Mouse (Mus musculus) hindbrain, embryonic 13.5 days (tissue): ENCODE data around the gene Nlrc4. TPM values are rescaled to one million over a fixed set of nuclear protein-coding genes. Genes with fewer than 3 reads are reported as not detected.

ENCODE experiments used
- ATAC-seq: fragments of 200-750 bp; cut with Nextera tagmentation; 2 replicates; pipeline ENCODE4 v1.8.0; 2017; ENCODE audit warnings: moderate TSS enrichment; ENCODE audit not compliant: low FRiP score
- H3K27ac ChIP-seq: fragments of 300-500 bp; sonication (generic); 2 replicates; pipeline ENCODE4 v1.5.1; 2015; ENCODE audit warnings: inconsistent platforms, mild to moderate bottlenecking, moderate library complexity
- H3K27me3 ChIP-seq: fragments of 300-500 bp; sonication (generic); 2 replicates; pipeline ENCODE4 v1.6.1; 2015; ENCODE audit warnings: mild to moderate bottlenecking, inconsistent platforms
- H3K36me3 ChIP-seq: fragments of 300-500 bp; sonication (generic); 2 replicates; pipeline ENCODE4 v1.6.1; 2015; ENCODE audit warnings: mild to moderate bottlenecking, inconsistent platforms
- H3K4me1 ChIP-seq: fragments of 300-500 bp; sonication (generic); replicated peaks from 2 replicates; pipeline ENCODE4 v1.6.1; 2015; ENCODE audit warnings: inconsistent platforms
- H3K4me2 ChIP-seq: fragments of 300-500 bp; sonication (generic); 2 replicates; pipeline ENCODE4 v1.6.1; 2015; ENCODE audit warnings: inconsistent platforms, mild to moderate bottlenecking, moderate library complexity
- H3K4me3 ChIP-seq: fragments of 300-500 bp; sonication (generic); 2 replicates; pipeline ENCODE4 v1.5.1; 2015; ENCODE audit warnings: mild to moderate bottlenecking, inconsistent platforms
- H3K9ac ChIP-seq: fragments of 300-500 bp; sonication (generic); 2 replicates; pipeline ENCODE4 v1.6.1; 2015; ENCODE audit warnings: mild to moderate bottlenecking, inconsistent platforms
- H3K9me3 ChIP-seq: fragments of 300-500 bp; sonication (generic); 2 replicates; pipeline ENCODE4 v1.6.1; 2016; ENCODE audit warnings: inconsistent platforms
- WGBS: fragments of 180-500 bp; shearing (Covaris S2); methylation state at CpG from one replicate; pipeline ENCODE4 v1.1.7; 2015; 5-methylcytosine and 5-hydroxymethylcytosine counted together
- polyA plus RNA-seq: library from polyadenylated mRNA; unstranded; fragments of >200 nt; fragmentation: Nextera tagmentation; extraction: Ambion mirVana; gene quantifications from 2 replicates; pipeline ENCODE4 v1.2.1, GENCODE M21; 2015

Gene Nlrc4
- polyA plus RNA-seq, 1 experiment from 2014 or later = 0.29 TPM

- H3K9me3 ChIP-seq = no peaks in the 10 kb centered on the region
- WGBS = 81% methylated on average over 10 of the region's 10 CpGs
- no peak overlapping the region for H3K4me3 ChIP-seq
- H3K36me3 ChIP-seq = no peaks in the 10 kb centered on the region
- no peak overlapping the region for H3K9ac ChIP-seq
- no peaks in the 10 kb centered on the region for H3K4me1 ChIP-seq
- no peaks in the 10 kb centered on the region for H3K27me3 ChIP-seq
- no peak for ATAC-seq
- no peak overlapping the region for H3K27ac ChIP-seq
- H3K4me2 ChIP-seq = no peak overlapping the region
Measured at GRCm38 (mm10) chr17:74457972-74458677, 817 bp downstream of the Nlrc4 start.

GRCm38 (mm10) chr17:74456825-74457224 lies 2.1 kb downstream of the Nlrc4 start:
- no peaks in the 10 kb centered on the region for H3K36me3 ChIP-seq
- H3K27me3 ChIP-seq = no peaks in the 10 kb centered on the region
- H3K4me3 ChIP-seq = no peak overlapping the region
- H3K9me3 ChIP-seq = no peaks in the 10 kb centered on the region
- no peak overlapping the region for H3K9ac ChIP-seq
- 98% methylated on average over 5 of the region's 5 CpGs for WGBS
- no peaks in the 10 kb centered on the region for H3K4me1 ChIP-seq
- no peak overlapping the region for H3K4me2 ChIP-seq
- H3K27ac ChIP-seq = no peak overlapping the region
- no peak for ATAC-seq

DNA sequence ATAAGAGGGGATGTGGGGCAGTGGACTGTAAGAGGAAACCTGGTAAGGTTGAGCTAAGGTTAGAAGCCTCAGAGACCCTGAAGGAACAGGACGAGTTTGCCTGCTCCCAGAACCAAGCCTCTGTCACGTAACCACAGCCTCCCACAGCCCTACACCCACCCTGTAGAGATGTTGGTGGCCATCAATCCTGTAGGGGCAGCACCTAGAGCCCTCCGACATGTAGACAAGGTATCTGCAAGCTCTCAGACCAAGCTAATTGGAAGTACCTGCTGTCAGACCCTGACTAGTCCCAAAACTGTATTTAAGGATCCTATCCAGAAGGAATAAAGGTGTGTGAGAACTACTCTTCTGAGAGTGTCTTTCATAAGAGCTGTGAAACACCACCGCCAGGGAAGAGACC lies 3.5 kb downstream of the Nlrc4 start:
- H3K9me3 ChIP-seq = no peaks in the 10 kb centered on the region
- H3K27ac ChIP-seq = no peak overlapping the region
- no peaks in the 10 kb centered on the region for H3K4me1 ChIP-seq
- no peak overlapping the region for H3K9ac ChIP-seq
- H3K4me2 ChIP-seq = no peak overlapping the region
- 93% methylated on average over 4 of the region's 4 CpGs for WGBS
- ATAC-seq = no peak
- no peaks in the 10 kb centered on the region for H3K27me3 ChIP-seq
- H3K4me3 ChIP-seq = no peak overlapping the region
- no peaks in the 10 kb centered on the region for H3K36me3 ChIP-seq

DNA sequence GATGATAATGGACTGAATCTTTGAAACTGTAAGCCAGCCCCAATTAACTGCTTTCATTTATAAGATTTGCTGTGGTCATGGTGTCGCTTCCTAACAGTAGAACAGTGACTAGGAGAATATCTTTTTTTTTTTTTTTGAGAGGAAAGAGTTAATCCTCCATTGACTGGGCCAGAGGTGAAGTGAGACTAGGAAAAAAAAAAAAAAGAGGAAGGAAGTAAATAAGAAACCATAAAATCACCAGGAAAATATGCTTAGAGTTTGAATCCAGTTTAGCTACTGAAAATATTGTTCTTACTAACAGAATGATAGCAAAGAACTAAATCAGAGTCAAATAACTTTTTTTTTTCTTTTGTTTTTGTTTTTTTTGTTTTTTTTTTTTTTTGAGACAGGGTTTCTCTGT lies 4.3 kb downstream of the Nlrc4 start:
- H3K4me2 ChIP-seq = no peak overlapping the region
- no peak for ATAC-seq
- no peaks in the 10 kb centered on the region for H3K36me3 ChIP-seq
- no peak overlapping the region for H3K27ac ChIP-seq
- no peaks in the 10 kb centered on the region for H3K4me1 ChIP-seq
- H3K9me3 ChIP-seq = no peaks in the 10 kb centered on the region
- no peak overlapping the region for H3K9ac ChIP-seq
- H3K4me3 ChIP-seq = no peak overlapping the region
- WGBS = 88% methylated on average over 1 of the region's 1 CpGs
- no peaks in the 10 kb centered on the region for H3K27me3 ChIP-seq

DNA sequence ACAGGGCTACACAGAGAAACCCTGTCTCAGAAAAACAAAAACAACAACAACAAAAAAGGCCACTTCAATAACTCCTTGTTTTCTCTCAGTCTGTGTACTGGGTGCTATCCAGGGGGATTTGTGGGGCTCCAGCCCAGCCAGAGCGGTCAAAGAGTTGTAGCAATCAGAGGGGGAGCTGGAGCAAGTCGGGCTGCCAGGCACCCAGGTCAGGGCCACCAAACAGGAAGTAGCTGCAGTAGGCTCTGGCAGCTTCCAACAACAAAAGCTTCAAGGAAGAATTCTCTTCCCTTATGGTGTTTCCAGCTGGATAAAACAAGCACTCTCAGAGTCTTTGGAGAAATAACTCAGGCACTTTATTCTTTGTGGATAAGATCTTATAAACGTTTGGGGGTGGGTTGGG lies 5.0 kb downstream of the Nlrc4 start:
- Histone ChIP-seq H3K27ac (no peak overlapping the region), H3K36me3 (no peaks in the 10 kb centered on the region), H3K4me3 (no peak overlapping the region), H3K9me3 (no peaks in the 10 kb centered on the region), H3K4me1 (no peaks in the 10 kb centered on the region), H3K27me3 (no peaks in the 10 kb centered on the region), H3K9ac (no peak overlapping the region), H3K4me2 (no peak overlapping the region)
- no peak for ATAC-seq
- 88% methylated on average over 3 of the region's 3 CpGs for WGBS

DNA sequence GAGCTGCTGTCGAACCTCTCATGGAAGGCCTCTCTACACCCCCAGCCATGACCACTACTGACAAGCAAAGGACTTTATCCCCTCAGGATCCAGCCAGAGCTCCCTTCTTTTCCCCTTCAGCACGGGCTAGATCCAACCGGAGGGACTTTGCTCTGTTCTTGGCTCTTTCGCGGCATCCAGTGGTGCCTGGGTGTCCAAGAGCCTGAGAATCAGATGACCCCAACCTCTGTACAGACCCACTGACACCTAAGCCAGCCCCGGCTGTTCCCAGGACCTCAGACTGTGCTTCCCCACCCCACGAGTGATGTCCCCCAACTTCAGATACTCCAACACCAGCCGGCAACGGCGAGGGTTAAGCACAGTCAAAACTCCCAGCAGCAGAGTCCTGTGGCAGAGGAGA lies 9.2 kb downstream of the Nlrc4 start:
- no peaks in the 10 kb centered on the region for H3K9me3 ChIP-seq
- H3K9ac ChIP-seq = no peak overlapping the region
- no peak overlapping the region for H3K4me2 ChIP-seq
- 96% methylated on average over 10 of the region's 10 CpGs for WGBS
- H3K4me1 ChIP-seq = no peaks in the 10 kb centered on the region
- no peak overlapping the region for H3K4me3 ChIP-seq
- no peak overlapping the region for H3K27ac ChIP-seq
- H3K27me3 ChIP-seq = no peaks in the 10 kb centered on the region
- ATAC-seq = no peak
- no peaks in the 10 kb centered on the region for H3K36me3 ChIP-seq

GRCm38 (mm10) chr17:74440486-74440885 lies 18.5 kb downstream of the Nlrc4 start:
- H3K4me1 ChIP-seq = no peaks in the 10 kb centered on the region
- H3K9me3 ChIP-seq = no peaks in the 10 kb centered on the region
- 78% methylated on average over 5 of the region's 5 CpGs for WGBS
- no peak for ATAC-seq
- H3K4me2 ChIP-seq = no peak overlapping the region
- no peak overlapping the region for H3K4me3 ChIP-seq
- H3K9ac ChIP-seq = no peak overlapping the region
- no peaks in the 10 kb centered on the region for H3K27me3 ChIP-seq
- H3K36me3 ChIP-seq = no peaks in the 10 kb centered on the region
- no peak overlapping the region for H3K27ac ChIP-seq

DNA sequence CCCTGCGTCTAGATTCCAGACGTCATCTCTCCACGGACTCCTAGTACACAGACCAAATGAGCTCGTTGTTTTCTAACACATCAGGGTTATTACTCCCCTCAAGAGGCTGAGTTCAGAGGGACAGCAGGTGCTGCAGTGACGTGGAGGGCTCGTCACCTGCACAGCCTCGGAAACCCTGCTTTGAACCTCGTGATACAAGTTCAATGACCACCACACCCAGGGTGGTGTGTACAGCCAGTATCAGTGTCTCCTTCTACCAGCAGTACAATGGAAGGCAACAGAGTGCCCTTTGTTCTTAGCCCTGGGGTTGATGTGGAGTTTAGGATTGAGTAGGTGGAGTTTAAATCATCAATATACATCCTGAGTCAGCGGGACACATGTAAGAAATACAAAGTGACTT lies 21.2 kb downstream of the Nlrc4 start:
- H3K4me3 ChIP-seq = no peak overlapping the region
- H3K9me3 ChIP-seq = no peaks in the 10 kb centered on the region
- no peaks in the 10 kb centered on the region for H3K27me3 ChIP-seq
- no peak overlapping the region for H3K4me2 ChIP-seq
- H3K36me3 ChIP-seq = no peaks in the 10 kb centered on the region
- H3K27ac ChIP-seq = no peak overlapping the region
- no peaks in the 10 kb centered on the region for H3K4me1 ChIP-seq
- no peak overlapping the region for H3K9ac ChIP-seq
- 91% methylated on average over 9 of the region's 9 CpGs for WGBS
- ATAC-seq = no peak

GRCm38 (mm10) chr17:74432631-74433030 lies 26.3 kb downstream of the Nlrc4 start:
- H3K4me2 ChIP-seq = no peak overlapping the region
- H3K27me3 ChIP-seq = no peaks in the 10 kb centered on the region
- no peak overlapping the region for H3K4me3 ChIP-seq
- H3K27ac ChIP-seq = no peak overlapping the region
- no peak overlapping the region for H3K9ac ChIP-seq
- ATAC-seq = no peak
- H3K9me3 ChIP-seq = no peaks in the 10 kb centered on the region
- H3K36me3 ChIP-seq = peaks cover 12% of the 10 kb centered on the region
- WGBS = 84% methylated on average over 5 of the region's 5 CpGs
- no peaks in the 10 kb centered on the region for H3K4me1 ChIP-seq

- H3K9ac ChIP-seq = no peak overlapping the region
- no peaks in the 10 kb centered on the region for H3K4me1 ChIP-seq
- H3K27ac ChIP-seq = no peak overlapping the region
- no peak overlapping the region for H3K4me2 ChIP-seq
- H3K27me3 ChIP-seq = no peaks in the 10 kb centered on the region
- H3K4me3 ChIP-seq = no peak overlapping the region
- ATAC-seq = no peak
- H3K9me3 ChIP-seq = no peaks in the 10 kb centered on the region
- WGBS = 65% methylated on average over 13 of the region's 13 CpGs
- peaks cover 22% of the 10 kb centered on the region for H3K36me3 ChIP-seq
Measured at GRCm38 (mm10) chr17:74431481-74431880, 27.5 kb downstream of the Nlrc4 start.

GRCm38 (mm10) chr17:74430074-74430473 lies 28.9 kb downstream of the Nlrc4 start:
- 90% methylated on average over 8 of the region's 8 CpGs for WGBS
- Histone ChIP-seq H3K4me1 (no peaks in the 10 kb centered on the region), H3K27me3 (no peaks in the 10 kb centered on the region), H3K4me3 (no peak overlapping the region), H3K4me2 (no peak overlapping the region), H3K27ac (no peak overlapping the region), H3K9me3 (no peaks in the 10 kb centered on the region), H3K36me3 (peaks cover 23% of the 10 kb centered on the region), H3K9ac (no peak overlapping the region)
- ATAC-seq = no peak

GRCm38 (mm10) chr17:74424401-74425005 lies 34.4 kb downstream of the Nlrc4 start:
- no peak overlapping the region for H3K9ac ChIP-seq
- no peaks in the 10 kb centered on the region for H3K27me3 ChIP-seq
- H3K4me2 ChIP-seq = no peak overlapping the region
- no peak overlapping the region for H3K4me3 ChIP-seq
- H3K36me3 ChIP-seq = peaks cover 60% of the 10 kb centered on the region
- peak; percentile 90 for ATAC-seq
- 0 out of 2 replicates have a peak overlapping the region, but pooled peaks have one; percentile 15 for H3K27ac ChIP-seq
- H3K9me3 ChIP-seq = no peaks in the 10 kb centered on the region
- peaks cover 7% of the 10 kb centered on the region; the same call in 1 of the 2 replicates for H3K4me1 ChIP-seq
- 50% methylated on average over 12 of the region's 12 CpGs for WGBS

DNA sequence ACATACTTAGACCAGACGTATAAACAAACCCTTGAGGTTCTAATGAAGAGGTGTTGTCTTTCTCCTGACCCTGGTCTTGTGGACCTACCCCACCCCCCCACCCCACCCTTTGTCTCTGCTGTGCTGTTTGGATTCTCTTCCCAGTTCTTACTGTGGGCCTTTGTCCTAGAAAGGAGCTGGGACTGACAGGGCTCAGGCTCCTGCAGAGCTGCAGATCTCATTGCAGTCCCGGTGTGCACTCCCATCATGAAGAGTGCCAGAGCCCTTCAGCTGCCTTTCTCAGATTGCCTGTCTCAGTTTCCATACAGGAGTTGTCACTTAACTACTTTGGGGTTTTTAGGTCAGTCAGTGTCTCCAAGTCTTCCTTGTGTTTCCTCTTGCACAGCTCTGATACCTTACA lies 38.3 kb downstream of the Nlrc4 start:
- H3K27me3 ChIP-seq = no peaks in the 10 kb centered on the region
- no peaks in the 10 kb centered on the region for H3K9me3 ChIP-seq
- peaks cover 66% of the 10 kb centered on the region for H3K36me3 ChIP-seq
- ATAC-seq = no peak
- H3K4me3 ChIP-seq = no peak overlapping the region
- no peak overlapping the region for H3K9ac ChIP-seq
- no peak overlapping the region for H3K4me2 ChIP-seq
- H3K4me1 ChIP-seq = peaks cover 7% of the 10 kb centered on the region; the same call in 1 of the 2 replicates
- no peak overlapping the region for H3K27ac ChIP-seq
- WGBS = 67% methylated on average over 2 of the region's 2 CpGs
